8 mouse cellular contexts compared by ENCODE assay signal in the genomic region with DNA sequence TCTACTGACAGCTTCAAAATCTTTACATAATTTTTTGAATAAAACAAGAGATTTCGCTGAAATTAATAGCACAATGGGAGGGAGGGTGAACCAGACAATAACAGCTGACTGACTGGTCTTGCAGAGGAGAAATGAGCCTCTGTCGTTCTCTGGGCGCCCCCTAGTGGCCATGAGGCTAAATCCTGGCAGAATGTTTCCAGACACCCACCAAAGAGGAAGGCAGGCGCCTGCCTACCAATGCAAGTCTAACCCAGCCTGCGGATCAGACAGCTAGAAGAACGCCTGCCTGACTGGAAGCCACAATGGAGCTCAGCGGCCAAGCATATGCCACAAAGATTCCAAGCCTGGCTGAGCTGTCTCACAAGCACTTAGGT. TPM values are rescaled to one million over a fixed set of nuclear protein-coding genes. Genes with fewer than 3 reads are reported as not detected.
A peak's percentile ranks its signal among the peaks of the same experiment; 100 is the strongest.
DNase-seq lines count a peak whose midpoint lies in the region; ATAC-seq lines count a peak whose summit lies in the region.

No protein-coding gene starts in this region.

- peak; percentile 94 for DNase-seq in ZHBTc4 (ENCODE audit: low read depth, low spot score)
- DNase-seq in cerebellum, postnatal 4 days (ENCODE audit: low spot score in 2 of 2) = peak; percentile 98 to 99
- DNase-seq in gastrocnemius, postnatal 10 days = peak; percentile 97
- peak; percentile 80 for DNase-seq in induced T-regulatory cell, adult 2 months (ENCODE audit: low read depth)
- DNase-seq in left cerebral cortex, adult 8-10 months (ENCODE audit: low spot score in 2 of 2) = peak; percentile 95 to 98
- peak; percentile 98 to 99 for DNase-seq in right cerebral cortex, postnatal 10 days (ENCODE audit: low spot score in 2 of 2)
- DNase-seq in urinary bladder, postnatal 14 days (ENCODE audit: low spot score) = peak; percentile 96

- ATAC-seq in megakaryocyte progenitor cell, adult 5-6 weeks (replicated peaks; ENCODE audit: poor library complexity) = peak; percentile 84

RNA-seq across cellular contexts. Expression of gene Nuak1, which starts 2.4 kb away (rescaled TPM):
- 10 to 100 TPM; 12.5 to 17.6 TPM for total RNA-seq in gastrocnemius, postnatal 10 days (2021)
- total RNA-seq in left cerebral cortex, adult 8-10 months (2022) = 10 to 100 TPM; 53.0 to 67.6 (median 60.4) TPM
- 0.12 TPM in 2 replicates for total RNA-seq in megakaryocyte progenitor cell, adult 5-6 weeks (2015)
- total RNA-seq in megakaryocyte progenitor cell, adult 5-6 weeks (2017) = 0.03 and 0.17 TPM in 2 replicates

Comparison
In these comparisons a context has a peak if more than half of its experiments do, and no peak if none do; other contexts are left out.
1. Peak in every context shown above with its lines: DNase-seq and ATAC-seq.
2. RNA of gene Nuak1, which starts 2.4 kb away (total RNA-seq): 53.0 to 67.6 TPM in left cerebral cortex, adult 8-10 months and 12.5 to 17.6 TPM in gastrocnemius, postnatal 10 days; 0.03 to 0.17 TPM in megakaryocyte progenitor cell, adult 5-6 weeks; every median in the first group is over 10 times any median in the second.